Mouse (Mus musculus) layer of hippocampus, postnatal 14 days (tissue): ENCODE measurements around the gene Tmem101. TPM values are rescaled to one million over a fixed set of nuclear protein-coding genes. Genes with fewer than 3 reads are reported as not detected.
"Not testable (repeated sequence)": the region's sequence is repeated elsewhere in the genome, so short reads cannot be mapped to it uniquely, and the experiment has no call there.

Experiments used
- DNase-seq, 2 experiments: peaks; one replicate each; pipeline ENCODE4 v3.0.0; 2021 to 2022; ENCODE audit warnings: low spot score in 2 of 2, mixed read lengths in 1 of 2
- total RNA-seq, 2 experiments: library from RNA; stranded (reverse); gene quantifications; 2 replicates each; pipeline ENCODE4 v1.2.3; 2021

Tmem101 gene
- total RNA-seq, 2 experiments from 2014 or later, result 26.4 to 29.2 TPM

GRCm38 (mm10) chr11:102158024-102158423, 1.8 kb upstream of the Tmem101 start:
- DNase-seq, result not testable (repeated sequence)

- DNase-seq, result no peak
These were observed 534 bp upstream of the Tmem101 start for GRCm38 (mm10) chr11:102156786-102157089.

- no peak for DNase-seq
These were observed 8.8 kb downstream of the Tmem101 start for GRCm38 (mm10) chr11:102147213-102147989.

GRCm38 (mm10) chr11:102146531-102146930, 9.7 kb downstream of the Tmem101 start:
- DNase-seq, result no peak

GRCm38 (mm10) chr11:102146005-102146404, 10.2 kb downstream of the Tmem101 start:
- no peak for DNase-seq

GRCm38 (mm10) chr11:102145471-102146001, 10.7 kb downstream of the Tmem101 start, which contains the start of gene Nags:
Nags (plus strand) TSS chr11:102145513.
- no peak for DNase-seq

GRCm38 (mm10) chr11:102144957-102145470, 11.2 kb downstream of the Tmem101 start:
- DNase-seq, result no peak

GRCm38 (mm10) chr11:102142355-102142754, 13.8 kb downstream of the Tmem101 start:
- DNase-seq, result no peak

GRCm38 (mm10) chr11:102140508-102140907, 15.7 kb downstream of the Tmem101 start:
- peak; percentile 64 to 69 for DNase-seq

- DNase-seq, result peak; percentile 66 to 69
These were observed 17.8 kb downstream of the Tmem101 start for GRCm38 (mm10) chr11:102138447-102138740.

GRCm38 (mm10) chr11:102137625-102138446, 18.4 kb downstream of the Tmem101 start:
- DNase-seq, result no peak

GRCm38 (mm10) chr11:102134516-102134915, 21.7 kb downstream of the Tmem101 start:
- DNase-seq, result no peak

GRCm38 (mm10) chr11:102117386-102117785, 38.8 kb downstream of the Tmem101 start:
- DNase-seq, result no peak

- DNase-seq, result no peak
These were observed 40.0 kb downstream of the Tmem101 start for GRCm38 (mm10) chr11:102116241-102116640.

- no peak for DNase-seq
These were observed 44.6 kb downstream of the Tmem101 start for GRCm38 (mm10) chr11:102111576-102111975.

- DNase-seq, result no peak
These were observed 48.5 kb downstream of the Tmem101 start, which contains the start of gene Pyy for GRCm38 (mm10) chr11:102107732-102108131. Pyy (minus strand) TSS chr11:102107832.

- DNase-seq, result no peak
These were observed 49.3 kb downstream of the Tmem101 start for GRCm38 (mm10) chr11:102106911-102107310.

Other genes starting within 250 kb of the Tmem101 start
- gene Sost, start 189.4 kb downstream of the Tmem101 start, total RNA-seq, result not detected
- gene Cfap97d1, start 172.1 kb downstream of the Tmem101 start, total RNA-seq, result not detected
- gene Dusp3, start 169.4 kb downstream of the Tmem101 start, total RNA-seq, result 100 to 1,000 TPM; 156 to 159 TPM
- gene Mpp3, start 127.9 kb downstream of the Tmem101 start, total RNA-seq, result 10 to 100 TPM; 87.4 to 93.8 TPM
- gene Cd300lg, start 114.9 kb downstream of the Tmem101 start, total RNA-seq, result under 1 TPM; 0.24 to 0.32 TPM
- gene Mpp2, start 67.9 kb downstream of the Tmem101 start, total RNA-seq, result 100 to 1,000 TPM; 139 to 144 TPM
- not detected for gene Ppy, start 55.1 kb downstream of the Tmem101 start, total RNA-seq
- not detected for gene Pyy, start 48.6 kb downstream of the Tmem101 start, total RNA-seq
- not detected for gene Nags, start 10.9 kb downstream of the Tmem101 start, total RNA-seq
- 10 to 100 TPM; 65.9 to 72.8 TPM for gene Lsm12, start 28.9 kb upstream of the Tmem101 start, total RNA-seq
- gene G6pc3, start 33.2 kb upstream of the Tmem101 start, total RNA-seq, result 10 to 100 TPM; 49.2 to 49.5 TPM
- gene Hdac5, start 73.8 kb upstream of the Tmem101 start, total RNA-seq, result 100 to 1,000 TPM; 171 to 197 TPM
- under 1 TPM; 0.76 to 0.79 TPM for gene BC030867, start 92.5 kb upstream of the Tmem101 start, total RNA-seq
- under 1 TPM; 0.86 to 0.88 TPM for gene Asb16, start 112.3 kb upstream of the Tmem101 start, total RNA-seq
- gene Tmub2, start 128.5 kb upstream of the Tmem101 start, total RNA-seq, result 10 to 100 TPM; 59.3 to 60.6 TPM
- 100 to 1,000 TPM; 152 to 160 TPM for gene Atxn7l3, start 140.2 kb upstream of the Tmem101 start, total RNA-seq
- gene Ubtf, start 163.3 kb upstream of the Tmem101 start, total RNA-seq, result 100 to 1,000 TPM; 120 to 121 TPM
- under 1 TPM; 0.50 to 0.60 TPM for gene Slc4a1, start 209.8 kb upstream of the Tmem101 start, total RNA-seq
- gene Rundc3a, start 237.0 kb upstream of the Tmem101 start, total RNA-seq, result 100 to 1,000 TPM; 413 to 422 TPM